Mouse (Mus musculus): ENCODE measurements around the gene Elob. TPM values are rescaled to one million over a fixed set of nuclear protein-coding genes. Genes with fewer than 3 reads are reported as not detected.
A peak's percentile ranks its signal among the peaks of the same experiment; 100 is the strongest.

Elob gene
- polyA plus RNA-seq, 1 experiment, result 824 TPM

- no peak for TF ChIP-seq POLR2A (IDR thresholded peaks at IDR 0.05; ENCODE audit: borderline replicate concordance, extremely low read depth, insufficient read depth, insufficient read length, poor library complexity, severe bottlenecking)
- peak; percentile 75; the same call in 1 of the 2 replicates for TF ChIP-seq CTCF (IDR thresholded peaks at IDR 0.05; ENCODE audit: borderline replicate concordance, extremely low read depth, insufficient read depth, insufficient read length)
- DNase-seq (ENCODE audit: low read depth), result peak; percentile 85
Measured at GRCm38 (mm10) chr17:23850853-23851749, 22.2 kb upstream of the Elob start.

- DNase-seq (ENCODE audit: low read depth), result no peak
- TF ChIP-seq POLR2A (IDR thresholded peaks at IDR 0.05; ENCODE audit: borderline replicate concordance, extremely low read depth, insufficient read depth, insufficient read length, poor library complexity, severe bottlenecking) (no peak), CTCF (IDR thresholded peaks at IDR 0.05; ENCODE audit: borderline replicate concordance, extremely low read depth, insufficient read depth, insufficient read length) (peak; percentile 18; the same call in 1 of the 2 replicates)
Measured at GRCm38 (mm10) chr17:23850028-23850427, 21.1 kb upstream of the Elob start.

GRCm38 (mm10) chr17:23843812-23844273 lies 14.9 kb upstream of the Elob start, which contains the start of the genes Prss32 and Prss41:
TSS of gene Prss32 (plus strand) at chr17:23843855.
TSS of gene Prss41 (minus strand) at chr17:23844172.
- TF ChIP-seq POLR2A (IDR thresholded peaks at IDR 0.05; ENCODE audit: borderline replicate concordance, extremely low read depth, insufficient read depth, insufficient read length, poor library complexity, severe bottlenecking) (no peak), CTCF (IDR thresholded peaks at IDR 0.05; ENCODE audit: borderline replicate concordance, extremely low read depth, insufficient read depth, insufficient read length) (peak; percentile 66)
- DNase-seq (ENCODE audit: low read depth), result peak; percentile 45

GRCm38 (mm10) chr17:23843141-23843811 lies 14.3 kb upstream of the Elob start:
- no peak for DNase-seq (ENCODE audit: low read depth)

GRCm38 (mm10) chr17:23841145-23841544 lies 12.2 kb upstream of the Elob start:
- peak; percentile 79 for DNase-seq (ENCODE audit: low read depth)
- TF ChIP-seq CTCF (IDR thresholded peaks at IDR 0.05; ENCODE audit: borderline replicate concordance, extremely low read depth, insufficient read depth, insufficient read length), result peak; percentile 62
- no peak for TF ChIP-seq POLR2A (IDR thresholded peaks at IDR 0.05; ENCODE audit: borderline replicate concordance, extremely low read depth, insufficient read depth, insufficient read length, poor library complexity, severe bottlenecking)

More at GRCm38 (mm10) chr17:23843141-23843811, 14.3 kb upstream of the Elob start:
- TF ChIP-seq POLR2A (IDR thresholded peaks at IDR 0.05; ENCODE audit: borderline replicate concordance, extremely low read depth, insufficient read depth, insufficient read length, poor library complexity, severe bottlenecking) (no peak), CTCF (IDR thresholded peaks at IDR 0.05; ENCODE audit: borderline replicate concordance, extremely low read depth, insufficient read depth, insufficient read length) (peak; percentile 15; the same call in 1 of the 2 replicates)

- TF ChIP-seq CTCF (IDR thresholded peaks at IDR 0.05; ENCODE audit: borderline replicate concordance, extremely low read depth, insufficient read depth, insufficient read length) (no peak), POLR2A (IDR thresholded peaks at IDR 0.05; ENCODE audit: borderline replicate concordance, extremely low read depth, insufficient read depth, insufficient read length, poor library complexity, severe bottlenecking) (no peak)
Measured at GRCm38 (mm10) chr17:23836006-23836575, 7.2 kb upstream of the Elob start, which contains the start of gene Prss33. TSS of gene Prss33 (minus strand) at chr17:23836056.

GRCm38 (mm10) chr17:23831201-23831600 lies 2.3 kb upstream of the Elob start:
- DNase-seq (ENCODE audit: low read depth), result no peak
- TF ChIP-seq CTCF (IDR thresholded peaks at IDR 0.05; ENCODE audit: borderline replicate concordance, extremely low read depth, insufficient read depth, insufficient read length), result no peak
- no peak for TF ChIP-seq POLR2A (IDR thresholded peaks at IDR 0.05; ENCODE audit: borderline replicate concordance, extremely low read depth, insufficient read depth, insufficient read length, poor library complexity, severe bottlenecking)

More at GRCm38 (mm10) chr17:23836006-23836575, 7.2 kb upstream of the Elob start, which contains the start of gene Prss33:
- DNase-seq (ENCODE audit: low read depth), result peak; percentile 41

GRCm38 (mm10) chr17:23828271-23829001 lies 500 bp downstream of the Elob start:
- TF ChIP-seq POLR2A (IDR thresholded peaks at IDR 0.05; ENCODE audit: borderline replicate concordance, extremely low read depth, insufficient read depth, insufficient read length, poor library complexity, severe bottlenecking), result no peak
- TF ChIP-seq CTCF (IDR thresholded peaks at IDR 0.05; ENCODE audit: borderline replicate concordance, extremely low read depth, insufficient read depth, insufficient read length), result peak; percentile 1; the same call in 1 of the 2 replicates
- peak; percentile 75 for DNase-seq (ENCODE audit: low read depth)

GRCm38 (mm10) chr17:23825591-23825990 lies 3.3 kb downstream of the Elob start:
- DNase-seq (ENCODE audit: low read depth), result no peak
- TF ChIP-seq POLR2A (IDR thresholded peaks at IDR 0.05; ENCODE audit: borderline replicate concordance, extremely low read depth, insufficient read depth, insufficient read length, poor library complexity, severe bottlenecking) (no peak), CTCF (IDR thresholded peaks at IDR 0.05; ENCODE audit: borderline replicate concordance, extremely low read depth, insufficient read depth, insufficient read length) (no peak)

- no peak for DNase-seq (ENCODE audit: low read depth)
- no peak for TF ChIP-seq POLR2A (IDR thresholded peaks at IDR 0.05; ENCODE audit: borderline replicate concordance, extremely low read depth, insufficient read depth, insufficient read length, poor library complexity, severe bottlenecking)
- TF ChIP-seq CTCF (IDR thresholded peaks at IDR 0.05; ENCODE audit: borderline replicate concordance, extremely low read depth, insufficient read depth, insufficient read length), result no peak
Measured at GRCm38 (mm10) chr17:23823614-23824013, 5.3 kb downstream of the Elob start.
